Mouse (Mus musculus): ENCODE results near the gene Sp6. TPM values are rescaled to one million over a fixed set of nuclear protein-coding genes. Genes with fewer than 3 reads are reported as not detected.

Sp6 gene
- polyA plus RNA-seq, 1 experiment: 0.95 TPM

DNA sequence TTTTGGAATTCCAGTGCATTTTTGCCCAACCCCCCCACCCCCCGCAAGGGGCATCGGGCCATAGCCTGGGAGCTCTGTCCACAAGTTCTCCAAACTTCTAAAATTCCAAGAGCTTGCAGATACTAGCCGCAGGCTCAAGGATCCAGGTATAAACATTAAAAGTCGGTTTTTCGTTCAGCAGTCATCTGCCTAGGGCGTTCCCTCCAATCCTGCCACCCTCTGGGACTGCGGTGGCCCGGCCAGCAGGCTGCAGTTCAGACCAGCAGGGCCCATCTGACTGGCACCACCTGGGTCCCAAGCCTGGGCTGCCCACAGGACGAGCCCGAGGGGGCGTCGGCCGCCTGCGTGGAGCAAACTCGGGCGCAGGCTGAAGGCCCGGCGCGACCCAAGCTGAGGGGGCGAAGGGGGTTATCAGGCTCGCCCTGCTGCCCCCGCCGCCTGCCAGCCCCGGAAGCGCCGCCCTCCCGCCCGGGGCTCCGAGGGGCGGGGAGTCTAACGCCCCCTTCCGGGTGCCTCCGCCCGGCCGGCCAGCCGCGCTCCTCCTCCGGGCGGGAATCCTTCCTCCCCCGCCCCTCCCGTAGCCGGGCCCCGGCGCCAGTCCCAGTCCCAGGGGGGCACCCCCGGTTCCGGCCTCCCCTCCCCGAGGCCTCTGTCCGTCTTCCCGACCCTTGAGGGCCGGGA lies 36.1 kb upstream of the Sp6 start:
- Histone ChIP-seq H3K27ac (ENCODE audit: insufficient read depth, low read depth, low read length) (peak overlapping the region; percentile 90), H3K4me1 (ENCODE audit: control insufficient read depth, insufficient read depth, low read length) (peaks cover 13% of the 10 kb centered on the region; the same call in 1 of the 2 replicates), H3K27me3 (replicated peaks; ENCODE audit: control insufficient read depth, insufficient read depth, low read length) (no peaks in the 10 kb centered on the region), H3K36me3 (ENCODE audit: control insufficient read depth, insufficient read depth, low read length) (no peaks in the 10 kb centered on the region), H3K4me3 (ENCODE audit: insufficient read depth, low read depth, low read length) (peak overlapping the region; percentile 68)
- no peak for TF ChIP-seq POLR2A (IDR thresholded peaks at IDR 0.05; ENCODE audit: low read depth, low read length)
- no peak for TF ChIP-seq CTCF (conservative IDR thresholded peaks at IDR 0.05; ENCODE audit: insufficient read depth, insufficient read length, low read depth, low read length)
- peak; percentile 91 for DNase-seq
- 2% methylated on average over 49 of the region's 50 CpGs for WGBS

DNA sequence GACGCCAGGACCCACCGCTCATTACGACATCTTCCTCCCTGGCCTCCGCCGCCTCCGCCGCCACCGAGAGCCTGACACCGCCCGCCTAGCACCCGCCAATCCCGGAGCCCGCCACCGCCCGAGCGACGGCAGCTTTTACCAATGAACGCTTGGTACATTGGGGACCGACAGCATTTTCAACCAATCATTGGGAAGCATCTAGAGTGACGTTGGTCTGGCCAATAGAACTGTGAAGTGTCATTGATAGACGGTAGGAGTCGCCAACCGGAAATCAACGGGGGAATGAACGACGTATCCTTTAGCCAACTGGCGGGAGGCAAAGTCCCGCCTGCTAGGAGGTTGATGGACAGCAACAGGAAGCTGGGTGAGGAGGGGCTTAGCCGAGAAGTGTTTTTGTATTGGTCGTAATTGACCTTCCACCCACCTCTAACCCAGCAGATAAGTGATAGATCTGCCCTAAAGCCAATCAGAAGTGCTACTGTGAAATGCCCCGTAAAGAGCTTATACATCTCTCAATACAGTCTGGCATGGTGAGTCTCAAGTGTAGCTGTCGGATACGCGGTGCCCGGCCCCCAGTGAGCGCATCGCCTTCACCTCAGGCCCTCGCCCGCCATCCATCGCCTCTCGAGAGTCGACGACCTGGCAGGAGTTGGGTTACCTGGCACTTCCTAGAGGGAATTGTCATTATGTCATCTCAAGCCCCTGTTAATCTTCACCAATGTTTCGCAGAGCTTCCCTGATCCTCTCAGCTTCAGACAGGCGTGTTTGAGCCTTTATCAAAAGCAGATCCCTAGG lies 35.4 kb upstream of the Sp6 start:
- DNase-seq: peak; percentile 100
- no peaks in the 10 kb centered on the region for H3K36me3 ChIP-seq (ENCODE audit: control insufficient read depth, insufficient read depth, low read length)

GRCm38 (mm10) chr11:96978401-96979246 lies 34.6 kb upstream of the Sp6 start:
- H3K36me3 ChIP-seq (ENCODE audit: control insufficient read depth, insufficient read depth, low read length): no peaks in the 10 kb centered on the region
- H3K27me3 ChIP-seq (replicated peaks; ENCODE audit: control insufficient read depth, insufficient read depth, low read length): no peaks in the 10 kb centered on the region
- 25% methylated on average over 17 of the region's 17 CpGs for WGBS
- peaks cover 10% of the 10 kb centered on the region; the same call in 1 of the 2 replicates for H3K4me1 ChIP-seq (ENCODE audit: control insufficient read depth, insufficient read depth, low read length)
- TF ChIP-seq POLR2A (IDR thresholded peaks at IDR 0.05; ENCODE audit: low read depth, low read length): no peak
- no peak for TF ChIP-seq CTCF (conservative IDR thresholded peaks at IDR 0.05; ENCODE audit: insufficient read depth, insufficient read length, low read depth, low read length)
- no peak for DNase-seq
- peak overlapping the region; percentile 85 for H3K4me3 ChIP-seq (ENCODE audit: insufficient read depth, low read depth, low read length)
- H3K27ac ChIP-seq (ENCODE audit: insufficient read depth, low read depth, low read length): peak overlapping the region; percentile 86; the same call in 1 of the 2 replicates

More for the DNA sequence above, 35.4 kb upstream of the Sp6 start:
- Histone ChIP-seq H3K27me3 (replicated peaks; ENCODE audit: control insufficient read depth, insufficient read depth, low read length) (no peaks in the 10 kb centered on the region), H3K4me1 (ENCODE audit: control insufficient read depth, insufficient read depth, low read length) (peaks cover 13% of the 10 kb centered on the region; the same call in 1 of the 2 replicates), H3K4me3 (ENCODE audit: insufficient read depth, low read depth, low read length) (peak overlapping the region; percentile 85), H3K27ac (ENCODE audit: insufficient read depth, low read depth, low read length) (peak overlapping the region; percentile 90)
- WGBS: under 1% methylated on average over 45 of the region's 45 CpGs
- peak; percentile 69 for TF ChIP-seq POLR2A (IDR thresholded peaks at IDR 0.05; ENCODE audit: low read depth, low read length)
- no peak for TF ChIP-seq CTCF (conservative IDR thresholded peaks at IDR 0.05; ENCODE audit: insufficient read depth, insufficient read length, low read depth, low read length)

- 88% methylated on average over 7 of the region's 7 CpGs for WGBS
- Histone ChIP-seq H3K4me3 (ENCODE audit: insufficient read depth, low read depth, low read length) (no peak overlapping the region), H3K36me3 (ENCODE audit: control insufficient read depth, insufficient read depth, low read length) (no peaks in the 10 kb centered on the region), H3K4me1 (ENCODE audit: control insufficient read depth, insufficient read depth, low read length) (peaks cover 10% of the 10 kb centered on the region; the same call in 1 of the 2 replicates), H3K27ac (ENCODE audit: insufficient read depth, low read depth, low read length) (no peak overlapping the region), H3K27me3 (replicated peaks; ENCODE audit: control insufficient read depth, insufficient read depth, low read length) (no peaks in the 10 kb centered on the region)
- TF ChIP-seq POLR2A (IDR thresholded peaks at IDR 0.05; ENCODE audit: low read depth, low read length): no peak
- DNase-seq: no peak
Measured at GRCm38 (mm10) chr11:96979329-96979728, 33.9 kb upstream of the Sp6 start.

- DNase-seq: no peak
- peaks cover 10% of the 10 kb centered on the region; the same call in 1 of the 2 replicates for H3K4me1 ChIP-seq (ENCODE audit: control insufficient read depth, insufficient read depth, low read length)
- H3K36me3 ChIP-seq (ENCODE audit: control insufficient read depth, insufficient read depth, low read length): no peaks in the 10 kb centered on the region
- H3K4me3 ChIP-seq (ENCODE audit: insufficient read depth, low read depth, low read length): no peak overlapping the region
- WGBS: 85% methylated on average over 5 of the region's 5 CpGs
- no peak overlapping the region for H3K27ac ChIP-seq (ENCODE audit: insufficient read depth, low read depth, low read length)
- TF ChIP-seq CTCF (conservative IDR thresholded peaks at IDR 0.05; ENCODE audit: insufficient read depth, insufficient read length, low read depth, low read length) (no peak), POLR2A (IDR thresholded peaks at IDR 0.05; ENCODE audit: low read depth, low read length) (no peak)
- no peaks in the 10 kb centered on the region for H3K27me3 ChIP-seq (replicated peaks; ENCODE audit: control insufficient read depth, insufficient read depth, low read length)
Measured at GRCm38 (mm10) chr11:96980021-96980420, 33.2 kb upstream of the Sp6 start.

- no peaks in the 10 kb centered on the region; the same call in 1 of the 2 replicates for H3K4me1 ChIP-seq (ENCODE audit: control insufficient read depth, insufficient read depth, low read length)
- no peak overlapping the region for H3K27ac ChIP-seq (ENCODE audit: insufficient read depth, low read depth, low read length)
- no peak for DNase-seq
- H3K27me3 ChIP-seq (replicated peaks; ENCODE audit: control insufficient read depth, insufficient read depth, low read length): no peaks in the 10 kb centered on the region
- no peaks in the 10 kb centered on the region for H3K36me3 ChIP-seq (ENCODE audit: control insufficient read depth, insufficient read depth, low read length)
- TF ChIP-seq CTCF (conservative IDR thresholded peaks at IDR 0.05; ENCODE audit: insufficient read depth, insufficient read length, low read depth, low read length): no peak
- no peak for TF ChIP-seq POLR2A (IDR thresholded peaks at IDR 0.05; ENCODE audit: low read depth, low read length)
- H3K4me3 ChIP-seq (ENCODE audit: insufficient read depth, low read depth, low read length): no peak overlapping the region
- WGBS: 73% methylated on average over 15 of the region's 15 CpGs
Measured at GRCm38 (mm10) chr11:96981461-96981860, 31.7 kb upstream of the Sp6 start.

All from kidney, adult 2 months (tissue).